Mouse (Mus musculus) lung, postnatal 10 days (tissue): ENCODE measurements around the gene Ier5.

Experiments
- DNase-seq: peaks from one replicate; pipeline ENCODE4 v3.0.0; 2021

The Ier5 gene

GRCm38 (mm10) chr1:155052131-155052760, 47.2 kb downstream of the Ier5 start:
- DNase-seq: no peak

- peak; percentile 75 for DNase-seq
These were observed 47.7 kb downstream of the Ier5 start for GRCm38 (mm10) chr1:155051701-155052127.

- no peak for DNase-seq
These were observed 48.4 kb downstream of the Ier5 start for GRCm38 (mm10) chr1:155050897-155051592.

GRCm38 (mm10) chr1:155050174-155050573, 49.3 kb downstream of the Ier5 start:
- DNase-seq: peak; percentile 83

GRCm38 (mm10) chr1:155048947-155049346, 50.5 kb downstream of the Ier5 start:
- DNase-seq: peak; percentile 95
